Mouse (Mus musculus): ENCODE measurements around the gene Sema4g.

DNA sequence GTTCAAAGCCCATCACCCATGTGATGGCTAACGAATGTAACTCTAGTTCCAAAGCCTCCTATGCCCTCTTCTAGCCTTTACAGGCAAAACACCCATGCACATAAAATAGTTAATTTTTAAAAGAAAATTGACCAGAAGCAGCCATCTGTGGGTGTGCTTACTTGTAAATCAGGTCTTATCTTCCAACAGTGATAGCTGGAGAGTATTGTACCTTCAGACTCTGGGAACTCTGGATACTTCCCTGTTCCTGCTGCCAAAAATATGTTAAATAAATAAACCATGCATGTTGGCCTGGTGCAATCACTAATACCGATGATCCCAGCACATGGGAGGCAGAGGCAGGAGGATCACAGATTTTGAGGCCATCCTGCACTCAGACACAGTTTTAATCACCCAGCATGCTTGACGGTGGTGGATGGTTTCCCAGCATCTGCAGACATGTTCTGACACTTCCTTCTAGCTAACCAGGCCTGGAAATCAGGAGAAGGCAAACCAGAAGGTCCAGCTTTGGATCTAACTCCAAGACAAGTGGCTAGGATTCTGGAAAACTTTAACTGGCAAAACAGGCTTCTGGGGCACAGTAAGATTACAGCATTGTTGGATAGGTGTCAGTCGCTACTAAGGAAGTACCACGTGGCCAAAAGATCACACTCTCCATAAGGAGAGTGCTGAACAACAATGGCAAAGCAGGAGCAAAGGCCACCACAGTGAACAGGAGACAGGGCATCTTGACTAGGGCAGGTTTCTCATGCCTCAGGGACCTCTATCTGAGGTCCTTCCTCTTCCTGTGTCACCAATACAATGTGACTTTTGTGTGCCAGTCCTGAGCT, 3.5 kb upstream of the Sema4g start:
- no peak for TF ChIP-seq CTCF (conservative IDR thresholded peaks at IDR 0.05; ENCODE audit: insufficient read depth, insufficient read length, low read depth, low read length)
- TF ChIP-seq POLR2A (IDR thresholded peaks at IDR 0.05; ENCODE audit: low read depth, low read length), result no peak

All from kidney, adult 2 months (tissue).